Mouse (Mus musculus) megakaryocyte, embryonic 14.5 days (primary cell): Measurements from ENCODE around the gene 2310022B05Rik.

ENCODE experiments used
- FLI1 ChIP-seq: IDR thresholded peaks from 2 replicates; pipeline ENCODE4 v1.6.1; 2012; ENCODE audit warnings: low read length, inconsistent platforms, mixed read lengths
- GATA1 ChIP-seq: IDR thresholded peaks from 3 replicates; pipeline ENCODE4 v1.6.1; 2012; ENCODE audit warnings: mixed read lengths, low read length, inconsistent platforms, borderline replicate concordance

DNA sequence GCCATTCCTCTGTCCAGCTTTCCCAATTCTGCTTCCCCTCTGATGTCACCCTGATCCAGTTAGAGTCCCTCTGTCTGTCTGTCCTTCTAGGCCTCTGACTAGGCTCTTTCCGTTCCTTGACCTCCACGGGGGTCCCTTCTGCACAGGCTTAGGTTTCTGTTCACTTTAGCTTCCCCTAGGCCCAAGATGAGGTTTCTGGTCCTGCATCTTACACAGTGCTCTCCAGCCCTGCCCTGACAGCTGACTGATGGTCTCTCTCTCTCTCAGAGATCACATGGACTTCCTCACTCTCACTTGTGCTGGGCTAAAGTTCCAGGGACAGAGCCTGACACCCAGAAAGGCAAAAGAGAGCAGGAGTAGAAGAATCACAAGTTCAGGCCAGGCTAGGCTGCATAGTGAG, 76.6 kb downstream of the 2310022B05Rik start:
- TF ChIP-seq GATA1 (no peak), FLI1 (no peak)
